Mouse (Mus musculus) lung, postnatal 10 days (tissue): ENCODE results near the gene Grb7.

ENCODE experiments used
- DNase-seq: peaks from one replicate; pipeline ENCODE4 v3.0.0; 2021

Grb7 gene

DNA sequence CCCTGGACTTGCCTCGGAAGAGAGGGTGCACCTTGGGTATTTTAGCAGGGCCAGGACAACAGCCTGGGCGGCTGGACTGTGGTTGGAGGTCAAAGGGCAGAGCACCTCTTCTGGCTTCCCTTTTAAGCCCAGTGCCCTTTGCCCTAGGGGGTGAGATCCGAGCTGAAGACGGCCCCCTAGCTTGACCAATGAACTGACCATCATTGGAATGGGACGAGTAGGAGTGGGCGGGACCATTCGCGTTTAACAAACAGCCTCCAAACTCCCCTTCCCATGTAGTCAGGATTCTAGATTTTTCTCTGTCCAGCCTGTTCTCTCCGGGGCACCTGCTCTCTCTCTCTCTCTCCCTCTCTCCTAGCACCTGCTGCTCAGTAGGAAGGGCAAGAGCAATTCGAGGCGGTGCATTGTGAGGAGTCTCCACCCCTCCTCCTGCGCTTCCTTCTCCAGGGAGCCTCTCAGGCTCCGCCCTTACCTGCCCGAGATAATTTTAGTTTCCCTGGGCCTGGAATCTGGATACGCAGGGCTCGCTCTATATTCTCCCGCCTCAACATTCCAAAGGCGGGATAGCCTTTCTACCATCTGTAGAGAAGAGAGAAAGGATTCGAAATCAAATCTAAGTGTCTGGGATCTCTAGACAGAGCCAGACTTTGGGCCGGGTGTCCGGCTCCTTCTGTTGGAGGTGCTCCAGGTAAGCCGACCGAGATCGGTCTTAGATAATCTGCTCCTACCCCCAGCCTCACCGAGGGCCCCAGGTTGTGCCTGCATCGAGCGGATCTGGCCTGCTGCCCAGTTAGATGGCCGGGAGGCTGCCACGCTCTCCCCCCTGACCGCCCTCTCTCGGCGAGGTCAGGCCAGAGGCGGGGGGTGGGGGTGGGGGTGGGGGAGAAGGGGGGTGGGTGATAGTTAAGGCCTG lies 624 bp downstream of the Grb7 start:
- peak; percentile 71 for DNase-seq

DNA sequence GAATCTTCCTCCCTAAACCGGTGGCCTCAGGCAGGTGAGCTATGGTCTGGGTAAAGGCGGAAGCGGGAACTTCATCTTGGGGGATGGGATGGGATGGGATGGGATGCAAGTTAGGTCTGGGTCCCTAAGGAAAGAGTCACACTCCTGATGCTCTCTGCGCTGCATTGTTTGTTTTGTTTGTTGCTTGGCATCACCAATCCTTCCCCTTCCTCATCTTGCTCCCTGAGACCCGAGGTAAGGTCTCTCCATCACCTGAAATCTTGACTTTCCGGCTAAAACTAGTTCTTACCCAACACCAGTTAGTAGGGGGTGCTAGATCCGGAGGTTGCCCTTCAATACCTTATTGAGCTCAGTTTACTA lies 1.3 kb downstream of the Grb7 start:
- no peak for DNase-seq

DNA sequence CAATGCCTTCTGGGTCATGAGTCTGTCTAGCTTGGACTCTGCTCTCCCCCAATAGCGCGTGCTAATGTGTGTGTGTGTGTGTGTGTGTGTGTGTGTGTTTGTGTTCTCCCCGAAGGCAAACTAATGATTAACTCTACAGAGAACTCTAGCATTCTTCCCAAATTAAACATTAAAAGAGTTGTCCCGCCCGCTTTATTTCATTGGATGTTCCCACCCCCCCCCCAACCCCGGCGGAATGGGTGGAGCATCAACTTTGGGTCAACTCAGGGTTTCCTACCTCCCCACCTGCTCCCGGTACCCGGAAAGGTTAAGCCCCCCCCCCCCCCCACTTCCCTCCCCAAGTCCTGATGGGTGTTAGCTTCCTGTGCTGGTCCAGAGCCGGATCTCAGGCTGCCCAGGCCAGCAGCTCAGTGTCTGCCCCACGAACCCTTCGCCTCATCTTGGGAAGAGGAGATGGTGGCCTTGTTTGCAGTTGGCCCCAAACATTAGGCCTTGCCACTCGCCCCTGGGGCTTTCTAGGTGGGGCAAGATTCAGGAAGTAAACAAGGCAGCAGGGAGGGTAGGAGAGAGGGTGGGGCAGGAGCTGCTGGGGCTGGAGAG lies 2.1 kb downstream of the Grb7 start:
- no peak for DNase-seq

DNA sequence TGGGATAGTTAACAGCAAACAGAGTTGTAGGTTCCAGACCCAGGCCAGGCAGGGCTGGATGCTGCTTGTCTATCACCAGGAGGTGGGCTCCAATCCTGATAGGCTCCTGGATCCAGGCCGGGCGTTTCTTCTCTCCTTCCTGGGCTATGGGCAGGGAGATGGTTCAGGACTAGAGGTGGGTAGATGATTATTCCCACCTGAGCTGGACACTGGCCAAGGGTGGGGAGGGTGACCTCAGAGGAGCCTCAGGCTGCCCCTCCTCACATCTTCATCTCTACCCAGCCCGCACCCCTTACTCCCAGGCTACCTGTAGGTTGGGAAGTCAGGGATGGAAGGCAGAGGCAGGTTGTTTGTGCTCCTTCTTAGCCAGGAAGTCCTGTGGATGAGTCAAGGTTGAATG lies 3.2 kb downstream of the Grb7 start:
- DNase-seq: no peak

DNA sequence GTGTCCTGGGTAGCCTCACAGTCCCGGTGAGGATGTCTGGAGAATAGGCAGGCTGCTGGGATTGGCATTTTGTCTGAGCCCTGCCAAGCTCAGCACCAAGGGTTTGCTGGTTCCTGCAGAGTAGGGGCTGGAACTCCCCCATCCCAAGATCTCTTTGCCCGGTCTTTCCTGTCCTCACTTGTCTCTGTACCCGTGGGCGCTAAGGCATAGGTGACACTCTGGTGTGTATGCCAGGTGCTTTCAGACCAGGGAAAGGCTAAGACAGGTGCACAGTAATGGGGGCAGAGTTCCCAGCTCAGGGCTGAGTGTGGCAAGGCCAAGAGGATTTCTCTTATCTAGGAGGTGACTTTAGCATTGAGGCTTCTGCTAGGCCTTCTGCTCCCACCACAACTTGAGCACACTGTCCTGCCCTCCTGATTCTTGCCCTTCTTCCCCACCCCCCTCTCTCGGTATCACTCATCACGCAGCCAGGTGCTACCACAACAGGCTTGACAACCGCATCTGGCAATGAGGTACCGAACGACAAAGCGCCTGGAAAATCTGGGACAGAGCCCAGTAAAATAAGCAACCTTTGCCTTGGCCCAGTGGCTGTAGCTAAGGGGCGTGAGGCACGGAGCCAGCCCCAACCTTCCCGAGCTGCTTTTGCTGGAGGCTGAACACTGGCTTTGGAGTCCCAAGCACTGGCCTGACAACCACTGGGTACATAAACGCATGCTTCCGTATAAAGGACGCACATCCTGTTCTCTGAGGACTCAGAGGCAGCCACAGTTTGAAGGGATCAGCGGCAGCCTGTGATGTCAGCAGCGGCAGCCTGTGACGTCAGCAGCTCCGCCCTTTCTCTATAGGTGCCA lies 4.0 kb downstream of the Grb7 start:
- DNase-seq: no peak

DNA sequence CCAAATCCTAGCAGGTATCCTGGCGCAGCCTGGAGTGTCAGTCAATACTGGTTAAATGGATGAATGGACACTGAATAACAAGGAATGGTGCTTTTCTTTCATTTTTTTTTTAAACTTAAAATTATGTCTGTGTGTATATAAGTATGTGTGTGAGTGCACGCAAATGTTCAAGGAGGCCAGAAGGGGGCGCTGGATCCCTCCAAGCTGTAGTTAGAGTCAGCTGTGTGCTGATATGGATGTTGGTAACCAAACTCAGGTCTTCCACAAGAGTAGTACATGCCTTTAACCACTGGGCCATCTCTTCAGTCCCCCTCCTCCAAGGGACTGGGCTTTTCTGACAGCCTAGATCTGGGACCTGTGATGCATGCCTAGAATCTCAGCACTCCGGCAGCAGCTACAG lies 9.3 kb downstream of the Grb7 start:
- DNase-seq: no peak

DNA sequence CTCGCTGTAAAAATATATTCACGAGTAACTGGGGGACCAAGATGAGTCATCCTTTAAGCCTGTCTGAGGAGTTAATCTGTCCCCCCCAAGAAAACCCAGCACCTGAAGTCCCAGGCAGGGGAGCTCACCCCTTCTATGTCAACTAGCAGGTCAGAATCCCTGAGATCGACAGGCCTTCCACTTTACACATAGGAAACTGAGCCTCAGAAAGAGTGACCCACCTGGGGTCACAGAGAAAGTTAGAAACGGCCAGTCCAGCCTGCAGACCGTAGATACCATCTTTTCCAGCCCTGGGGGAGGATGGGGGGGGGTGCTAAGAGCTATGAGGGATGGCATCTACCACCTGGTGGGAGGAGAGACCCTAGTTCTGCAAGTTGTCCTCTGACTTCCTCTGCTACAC lies 10.4 kb downstream of the Grb7 start:
- DNase-seq: no peak

DNA sequence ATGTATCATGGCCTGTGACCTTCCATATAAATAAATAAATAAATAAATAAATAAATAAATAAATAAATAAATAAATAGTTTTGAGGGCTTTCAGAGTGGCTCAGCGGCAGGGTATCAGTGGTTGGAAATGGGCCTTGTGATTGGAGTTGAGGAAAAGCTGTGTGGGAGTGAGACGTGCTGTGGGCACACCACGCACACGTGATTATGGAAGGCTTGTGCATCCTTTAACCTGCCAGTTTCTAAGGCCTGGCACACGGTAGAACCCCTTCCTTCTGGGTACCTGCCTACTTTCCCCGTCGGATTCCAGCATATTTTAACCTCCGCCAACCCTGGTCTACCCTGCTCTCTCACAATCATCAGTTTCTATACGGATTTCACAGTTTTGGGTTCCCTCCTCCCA lies 10.8 kb downstream of the Grb7 start:
- DNase-seq: no peak

DNA sequence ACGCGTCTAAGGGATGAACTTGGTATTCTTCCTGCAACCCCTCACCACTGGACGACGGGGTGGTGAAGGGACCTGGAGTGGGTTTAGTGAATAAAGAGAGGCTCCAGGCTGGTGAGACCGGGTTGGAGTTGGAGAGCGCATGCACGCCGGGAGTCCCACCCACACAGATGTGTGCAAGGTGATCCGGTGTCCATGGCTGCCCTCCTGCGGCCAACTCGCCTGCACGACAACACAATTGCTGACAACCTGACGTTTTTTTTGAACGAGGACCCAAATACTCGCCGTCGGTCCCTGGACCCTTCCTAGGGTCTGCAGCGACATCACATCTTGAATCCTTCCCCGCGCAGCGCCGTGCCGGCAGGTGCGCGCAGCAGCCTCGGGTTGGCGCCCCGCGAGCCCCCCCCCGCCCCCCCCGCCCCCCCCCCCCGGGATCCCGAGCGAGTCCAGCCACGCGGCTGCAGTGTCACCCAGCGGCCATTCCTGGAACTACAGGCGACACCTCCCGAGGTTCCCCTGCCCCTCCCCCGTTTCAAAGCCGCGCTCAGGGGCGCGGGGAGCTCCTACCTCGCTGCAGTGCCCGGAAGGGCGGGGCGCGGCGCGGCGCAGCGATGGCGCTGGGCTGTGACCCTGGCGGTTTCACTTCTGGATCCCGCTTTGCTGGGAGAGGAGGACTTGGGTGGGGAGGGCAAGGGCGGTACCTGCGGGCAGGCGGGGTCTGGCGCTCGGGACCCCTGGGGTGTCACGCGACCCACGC lies 11.3 kb downstream of the Grb7 start:
- peak; percentile 91 for DNase-seq

DNA sequence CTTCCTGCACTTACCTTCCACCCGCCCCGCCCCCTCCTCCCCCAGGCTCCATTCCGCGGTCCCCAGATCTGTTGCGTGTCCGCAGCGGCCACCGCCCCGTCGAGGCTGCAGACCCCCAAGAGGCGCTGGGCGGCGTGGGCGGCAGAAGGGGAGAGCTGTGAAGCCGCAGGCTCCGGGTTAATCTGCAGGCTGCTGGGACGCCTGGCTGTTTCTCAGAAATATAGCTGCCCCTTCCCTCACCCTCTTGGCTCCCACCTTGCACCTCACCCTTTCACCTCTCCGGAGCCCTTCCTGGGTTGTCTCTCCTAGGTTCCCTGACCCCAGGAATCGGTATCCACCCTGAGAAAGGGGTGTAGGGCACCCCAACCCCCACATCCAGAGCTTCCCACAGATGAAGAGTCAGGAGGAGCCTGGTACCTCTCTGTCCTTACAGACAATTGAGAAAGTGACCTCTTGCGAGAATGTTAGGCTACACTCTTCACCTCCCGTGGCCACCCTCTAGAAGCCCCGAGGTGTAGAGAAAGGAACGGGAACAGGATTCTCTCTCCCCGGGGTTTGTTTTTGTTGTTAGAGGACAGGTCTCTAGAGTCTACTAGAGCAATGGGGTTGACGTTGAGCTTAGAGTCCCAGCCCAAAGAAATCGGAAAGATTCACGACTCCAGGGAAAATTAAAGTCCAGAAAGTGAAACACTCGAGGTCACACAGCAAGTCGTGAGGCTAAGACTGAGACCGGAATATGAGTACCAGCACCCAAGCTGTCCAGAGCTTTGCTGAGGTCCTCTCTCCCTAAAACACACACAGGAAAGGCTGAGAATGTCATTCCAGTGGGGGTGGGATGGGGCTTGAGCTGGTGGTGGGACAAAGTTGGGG lies 12.2 kb downstream of the Grb7 start:
- DNase-seq: no peak

DNA sequence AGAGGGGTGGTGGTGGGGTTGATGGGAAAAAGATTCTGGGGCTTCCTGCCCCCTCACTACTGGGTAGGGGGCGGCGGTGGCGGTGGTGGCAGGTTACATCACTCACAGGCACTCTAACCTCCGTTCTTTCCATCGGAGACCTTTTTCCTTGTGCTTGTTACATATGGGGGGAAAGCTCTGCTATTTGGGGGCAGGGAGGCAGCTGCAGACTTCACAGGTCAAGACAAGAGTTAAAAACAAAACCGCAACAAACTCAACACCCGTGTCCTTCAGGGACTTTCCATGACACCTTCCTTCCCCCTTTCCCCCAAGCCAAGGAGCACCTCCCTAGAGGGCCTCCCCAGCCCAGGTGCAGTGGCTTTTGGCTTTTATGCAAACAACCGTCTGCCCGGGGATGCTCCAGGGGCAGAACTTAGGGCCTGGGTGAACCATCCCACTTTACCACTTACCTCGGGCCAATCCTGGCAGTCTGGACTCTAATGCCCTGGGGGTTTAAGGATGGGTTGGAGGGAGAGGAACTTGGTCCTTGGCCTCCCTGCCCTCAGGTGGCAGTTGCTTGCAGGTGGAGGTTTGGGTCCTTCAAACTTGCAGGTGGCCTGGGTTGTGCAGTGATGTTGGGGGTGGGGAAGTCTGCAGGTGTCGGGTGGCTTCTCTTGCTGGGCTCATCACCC lies 13.0 kb downstream of the Grb7 start:
- no peak for DNase-seq

DNA sequence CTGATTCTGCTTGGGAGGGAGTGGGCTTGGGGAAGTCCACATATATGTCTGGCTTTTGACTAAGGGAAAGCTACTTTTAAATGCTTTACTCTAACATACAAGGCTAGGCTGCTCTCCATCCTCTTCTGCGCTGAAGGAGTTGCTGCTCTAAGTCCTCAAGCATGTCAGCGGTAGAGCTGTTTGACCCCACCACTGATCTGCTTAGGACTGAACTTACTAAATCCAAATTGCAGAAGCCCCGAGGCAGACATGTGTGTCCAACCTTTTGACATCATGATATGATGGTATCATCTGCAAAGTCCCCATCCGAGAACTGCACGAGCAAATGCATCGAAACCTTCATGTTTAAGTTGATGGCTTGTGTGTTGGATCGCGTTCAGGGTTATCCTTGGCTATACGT lies 13.7 kb downstream of the Grb7 start:
- no peak for DNase-seq

DNA sequence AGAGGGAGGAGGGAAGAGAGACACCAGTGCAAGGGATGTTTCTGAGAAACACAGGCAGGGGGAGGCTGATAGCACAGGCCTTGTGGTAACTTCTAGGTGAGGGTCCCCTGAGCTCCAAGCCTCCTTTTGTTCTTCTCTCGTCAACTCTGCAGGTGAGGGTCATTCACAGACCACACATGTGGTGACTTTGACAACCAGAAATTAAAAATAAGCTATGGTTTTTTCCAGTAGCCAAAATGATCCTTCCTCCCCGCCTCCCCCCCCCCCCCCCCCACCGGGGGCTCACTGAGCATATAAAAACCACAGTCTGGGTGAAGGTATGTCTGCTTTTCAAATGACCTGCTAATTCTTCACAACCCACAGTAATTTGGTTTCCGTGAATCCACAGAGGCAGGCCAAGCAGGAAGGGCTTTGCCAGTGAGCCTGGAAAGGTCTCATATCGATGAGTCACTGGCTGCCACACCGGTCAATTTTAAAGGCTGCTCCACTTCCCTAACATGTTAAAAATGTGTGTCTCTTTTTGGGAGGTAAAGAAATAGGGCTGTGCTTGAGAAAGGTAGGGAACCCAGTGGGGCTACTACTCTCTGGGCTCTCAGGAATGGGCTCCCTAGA lies 15.0 kb downstream of the Grb7 start:
- no peak for DNase-seq

DNA sequence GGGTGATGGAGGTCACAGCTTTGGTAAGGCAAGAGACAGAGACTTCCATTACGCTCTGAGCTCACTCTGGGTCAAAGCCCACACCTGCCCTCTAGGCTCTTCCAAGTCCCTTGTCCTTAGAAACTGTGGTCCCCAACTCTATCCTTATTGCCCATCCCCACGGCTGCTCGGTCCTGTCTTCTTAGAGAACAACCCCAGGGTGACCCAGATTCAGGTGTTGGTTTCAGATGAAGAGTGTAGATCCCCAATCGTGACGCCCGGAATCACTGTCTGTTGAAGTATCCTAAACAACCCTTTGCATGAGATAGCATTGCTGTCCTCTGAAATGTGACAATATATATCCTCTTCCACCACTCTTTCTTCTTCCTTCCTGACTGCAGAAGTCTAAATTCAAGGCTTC lies 16.1 kb downstream of the Grb7 start:
- no peak for DNase-seq

DNA sequence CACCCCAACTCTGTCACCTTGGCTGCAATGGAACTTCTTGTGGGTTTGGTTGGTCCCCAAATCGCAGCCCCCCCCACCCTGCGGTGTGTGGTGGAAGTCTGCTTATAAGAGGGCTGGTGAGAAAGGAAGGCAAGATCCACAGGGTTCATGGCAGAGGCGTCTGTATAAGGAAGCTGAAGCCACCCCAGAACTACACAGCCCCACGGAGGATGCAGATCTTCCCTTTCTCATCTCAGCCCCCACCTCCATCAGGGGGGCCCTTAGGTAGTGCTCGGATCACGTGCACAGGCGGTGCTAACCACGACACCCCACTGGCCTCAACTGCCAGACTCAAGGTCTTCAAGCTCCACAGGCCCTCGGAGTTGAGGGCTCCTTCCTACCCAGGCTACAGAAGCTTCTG lies 17.7 kb downstream of the Grb7 start:
- no peak for DNase-seq

DNA sequence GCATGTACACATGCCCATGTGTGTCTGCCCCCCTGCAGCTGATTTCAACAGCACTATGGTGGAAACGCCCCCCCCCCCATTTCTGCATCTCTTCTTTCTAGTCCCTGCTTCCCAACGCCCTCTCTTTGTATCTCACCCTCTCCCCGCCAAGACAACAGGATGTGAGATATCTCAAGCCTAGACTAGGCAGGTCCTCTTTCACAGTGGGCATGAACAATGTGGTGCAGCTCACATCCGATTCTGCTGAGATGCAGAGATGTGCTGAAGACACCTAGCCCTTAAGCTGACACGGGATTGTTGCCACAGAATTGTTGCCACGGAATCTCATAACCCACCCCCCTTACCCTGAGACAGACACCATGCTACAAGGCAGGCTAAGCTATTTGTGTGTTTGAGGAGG lies 18.3 kb downstream of the Grb7 start:
- no peak for DNase-seq

DNA sequence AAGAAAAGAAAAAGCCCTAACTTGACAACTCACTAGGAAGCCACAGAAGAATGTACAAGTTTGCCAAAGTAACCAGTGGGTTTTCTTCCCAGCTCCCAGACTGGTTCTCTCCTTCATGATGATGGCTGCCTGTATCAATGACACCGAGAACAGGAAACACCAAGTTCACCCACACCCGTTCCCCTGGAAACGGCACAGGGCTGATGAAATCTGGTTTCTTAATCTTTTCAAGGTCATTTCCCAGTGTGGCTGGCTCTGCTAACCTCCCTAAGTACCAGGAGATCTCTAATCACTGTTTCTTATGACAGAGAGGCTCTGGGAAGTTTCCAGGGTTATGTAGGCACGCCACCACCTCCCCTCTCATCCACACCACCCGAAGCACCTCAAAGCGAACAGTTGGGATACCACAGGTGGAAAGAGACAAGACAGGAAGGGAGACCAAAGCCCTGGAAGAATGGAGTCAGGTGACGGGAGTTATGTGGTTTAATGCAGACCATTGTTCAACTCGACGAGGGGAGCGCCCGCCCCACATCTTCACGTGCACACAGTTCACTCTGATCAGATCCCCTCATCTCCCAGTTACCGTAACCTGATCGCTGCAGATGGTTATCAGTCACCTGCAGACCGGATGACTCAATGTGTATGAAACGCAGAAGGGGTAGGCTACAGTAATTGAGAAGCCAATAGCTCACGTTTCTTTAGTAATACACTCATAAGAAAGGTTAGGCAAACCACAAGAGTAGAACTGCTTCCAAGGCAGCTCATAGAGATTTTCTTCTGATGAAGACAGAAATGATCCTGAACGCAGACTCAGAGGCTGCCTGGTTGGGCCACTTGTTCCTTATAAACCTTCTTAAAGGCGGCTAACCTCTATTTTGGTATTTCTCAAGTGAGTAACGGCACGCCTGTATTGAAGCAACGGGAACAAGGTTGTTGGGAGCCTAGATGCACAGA lies 23.8 kb downstream of the Grb7 start:
- DNase-seq: no peak

DNA sequence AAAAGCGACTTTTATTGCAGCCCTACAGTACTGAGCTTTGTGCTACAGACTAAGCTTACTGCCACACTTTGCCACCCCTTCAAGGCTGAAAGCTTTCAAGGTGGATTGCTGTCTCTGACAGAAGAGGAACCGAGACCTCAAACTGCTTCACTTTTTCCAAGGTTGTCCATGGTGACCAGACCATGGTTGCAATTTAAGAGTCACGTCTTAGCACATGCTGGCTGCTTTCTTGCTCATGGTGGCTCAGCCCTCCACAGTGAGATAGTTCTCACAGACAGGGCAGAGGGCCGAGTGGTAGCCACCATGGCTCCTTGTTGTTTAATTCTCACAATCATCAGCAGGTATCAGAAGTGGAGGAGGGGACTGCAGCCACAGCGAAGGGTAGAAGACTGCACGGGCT lies 24.6 kb downstream of the Grb7 start:
- DNase-seq: no peak

DNA sequence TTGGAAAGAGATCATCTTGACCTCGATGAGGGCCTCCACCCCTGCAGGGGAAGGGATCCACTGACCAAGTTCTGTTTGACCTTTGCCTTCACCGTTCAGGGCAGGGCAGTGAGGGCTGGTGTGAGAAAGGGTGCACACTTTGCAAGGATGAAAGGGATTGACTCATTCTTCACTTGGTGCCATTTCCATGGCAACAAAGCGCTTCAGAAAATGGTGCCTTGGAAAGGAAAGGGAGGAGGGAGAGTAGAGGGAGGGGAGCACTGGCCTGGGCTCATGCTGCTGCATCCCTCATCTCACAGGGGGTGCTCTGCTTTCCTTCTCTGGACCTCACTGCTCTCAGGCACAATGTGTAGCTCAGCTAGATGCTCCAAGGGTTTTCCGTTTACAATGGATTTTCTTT lies 26.5 kb downstream of the Grb7 start:
- no peak for DNase-seq
